Comparison of ENCODE assay signal across 23 mouse cellular contexts in genomic region chr14:59566756-59567155, GRCm38 (mm10).
"Had no signal": no experiment of that assay in that cellular context is flagged by ENCODE, and none has a peak within 500 bp of the region (broad histone marks: within the 10 kb centered on the region; RNA-seq: fewer than 3 reads in every experiment).

No protein-coding gene starts in this region.

- DNase-seq: forebrain, postnatal 0 days; gastrocnemius, postnatal 14 days; gastrocnemius, postnatal 36 days; heart, adult 18-20 months; heart, postnatal 14 days; heart, postnatal 36 days; kidney, adult 11 months; kidney, adult 8-10 months; kidney, postnatal 10 days; kidney, postnatal 25 days; kidney, postnatal 4 days; liver; liver, embryonic 13.5 days had no signal

- H3K9ac ChIP-seq: forebrain, postnatal 0 days; heart, embryonic 12.5 days; hindbrain, embryonic 13.5 days; hindbrain, embryonic 15.5 days; intestine, embryonic 15.5 days; limb, embryonic 12.5 days; liver, embryonic 13.5 days had no signal

- ATAC-seq: forebrain, postnatal 0 days; hindbrain, postnatal 0 days; intestine, embryonic 15.5 days had no signal

- H3K4me1 ChIP-seq: heart, embryonic 12.5 days; hindbrain, embryonic 13.5 days; hindbrain, embryonic 15.5 days; intestine, embryonic 15.5 days; limb, embryonic 10.5 days; limb, embryonic 12.5 days; liver, embryonic 13.5 days had no signal

- H3K4me2 ChIP-seq: heart, embryonic 12.5 days; hindbrain, embryonic 13.5 days; hindbrain, embryonic 15.5 days; intestine, embryonic 15.5 days; limb, embryonic 12.5 days; liver, embryonic 11.5 days; liver, embryonic 13.5 days had no signal

- H3K27ac ChIP-seq: hindbrain, embryonic 13.5 days; hindbrain, embryonic 15.5 days; hindbrain, postnatal 0 days; intestine, embryonic 15.5 days; layer of hippocampus, adult 2 months; left cerebral cortex, adult 2 months; limb, embryonic 10.5 days; limb, embryonic 12.5 days; liver, embryonic 13.5 days had no signal

- H3K9me3 ChIP-seq: heart, embryonic 12.5 days; hindbrain, embryonic 13.5 days; hindbrain, embryonic 15.5 days; intestine, embryonic 15.5 days; limb, embryonic 10.5 days; limb, embryonic 12.5 days; liver, embryonic 13.5 days had no signal

- H3K27me3 ChIP-seq: heart, embryonic 12.5 days; hindbrain, embryonic 13.5 days; hindbrain, embryonic 15.5 days; intestine, embryonic 15.5 days; limb, embryonic 12.5 days; liver, embryonic 13.5 days had no signal

- H3K4me3 ChIP-seq: heart, embryonic 12.5 days; hindbrain, embryonic 13.5 days; hindbrain, embryonic 15.5 days; intestine, embryonic 15.5 days; layer of hippocampus, adult 2 months; left cerebral cortex, adult 2 months; limb, embryonic 10.5 days; limb, embryonic 12.5 days; liver, embryonic 13.5 days had no signal
